Mouse (Mus musculus) gastrocnemius, postnatal 14 days (tissue): ENCODE data around the gene BC048403. TPM values are rescaled to one million over a fixed set of nuclear protein-coding genes. Genes with fewer than 3 reads are reported as not detected.
"Not testable (repeated sequence)": the region's sequence is repeated elsewhere in the genome, so short reads cannot be mapped to it uniquely, and the experiment has no call there.

Experiments used
- DNase-seq: peaks from one replicate; pipeline ENCODE4 v3.0.0; 2021; ENCODE audit warnings: mixed read lengths
- intact Hi-C: fragments of 180-260 bp; cut with DNase I; formaldehyde crosslinking; loops from one replicate; pipeline ENCODE4 v1.15.1; 2025; ENCODE audit warnings: low total_unique reads
- total RNA-seq, 2 experiments: library from RNA; stranded (reverse); gene quantifications; 2 replicates each; pipeline ENCODE4 v1.2.3; 2021

BC048403 gene
- total RNA-seq, 2 experiments from 2014 or later = 1.4 to 2.0 TPM

DNA sequence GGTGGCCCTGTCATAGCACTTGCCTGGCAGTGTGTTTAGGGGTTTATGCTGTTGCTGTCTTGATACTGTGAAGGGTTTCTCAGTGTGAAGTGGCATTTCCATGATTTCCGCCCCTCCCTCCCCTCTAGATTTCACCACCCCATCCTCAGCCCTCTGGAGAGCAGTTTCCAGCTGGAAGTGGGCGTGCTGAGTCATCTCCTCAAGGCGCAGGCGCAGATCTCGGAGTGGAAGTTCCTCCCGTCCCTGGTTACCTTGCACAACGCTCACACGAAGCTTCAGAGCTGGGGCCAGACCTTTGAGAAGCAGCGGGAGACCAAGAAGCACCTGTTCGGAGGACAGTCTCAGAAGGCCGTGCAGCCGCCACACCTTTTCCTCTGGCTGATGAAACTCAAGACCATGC lies 10.4 kb downstream of the BC048403 start:
- intact Hi-C loops = no loop called here
- DNase-seq = no peak

DNA sequence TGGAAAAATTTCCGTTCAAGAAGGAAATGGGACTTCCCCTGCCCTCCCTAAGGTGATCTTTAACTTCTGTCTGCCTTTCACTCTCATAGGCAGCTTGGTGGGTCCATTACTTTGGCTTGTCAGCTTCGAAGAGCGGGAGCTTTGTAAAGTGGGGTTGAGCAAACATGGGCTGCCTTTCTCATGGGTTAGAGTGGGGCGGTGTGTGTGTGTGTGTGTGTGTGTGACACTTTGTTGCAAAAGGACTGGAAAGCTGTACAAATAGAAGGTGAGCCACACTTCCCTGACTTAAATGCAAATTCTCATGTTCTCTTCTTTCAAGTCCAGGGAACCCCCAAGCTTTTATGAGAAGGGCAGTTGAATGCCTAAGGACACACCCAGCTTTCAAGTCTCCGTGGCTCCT lies 14.5 kb downstream of the BC048403 start:
- no peak for DNase-seq
- intact Hi-C loops = no loop called here

DNA sequence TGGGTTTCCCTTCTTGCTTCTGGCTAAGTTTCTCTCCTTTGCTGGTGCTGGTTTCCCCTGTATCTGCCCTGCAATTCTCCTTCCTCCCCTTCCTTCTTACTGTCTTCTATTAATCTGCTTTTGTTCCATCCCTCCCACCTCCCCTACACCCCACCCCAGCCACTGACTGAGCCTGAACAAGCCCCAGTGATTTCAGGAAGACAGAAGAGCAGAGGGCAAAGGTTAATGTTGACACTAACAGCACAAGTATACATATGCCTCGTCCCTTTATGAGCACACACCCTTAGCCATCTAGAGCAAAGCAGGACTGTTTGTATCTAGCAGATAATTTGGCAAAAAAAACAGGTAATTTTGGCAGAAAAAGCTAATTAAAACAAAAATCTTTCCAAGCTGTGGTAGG lies 16.1 kb downstream of the BC048403 start:
- no peak for DNase-seq
- intact Hi-C loops = no loop called here

DNA sequence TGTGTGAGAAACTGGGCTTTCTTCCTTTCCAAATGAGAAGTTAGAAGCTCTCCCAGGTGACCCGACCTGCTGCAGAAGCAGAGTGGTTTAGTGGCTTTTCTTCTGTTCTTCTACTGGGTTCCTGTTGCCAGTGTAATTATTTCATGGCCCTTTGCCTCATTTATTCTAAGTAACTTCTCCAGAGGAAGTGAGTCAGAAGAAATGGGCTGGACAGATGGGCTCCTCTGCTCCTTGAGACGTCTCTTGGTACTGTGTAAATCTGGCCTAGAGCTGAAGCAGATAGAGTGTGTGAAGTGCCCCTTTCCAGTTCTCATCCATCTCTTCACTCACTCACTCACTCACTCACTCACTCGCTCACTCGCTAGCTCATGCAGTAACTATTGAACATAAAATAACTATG lies 16.9 kb downstream of the BC048403 start:
- intact Hi-C loops = no loop called here
- DNase-seq = no peak

DNA sequence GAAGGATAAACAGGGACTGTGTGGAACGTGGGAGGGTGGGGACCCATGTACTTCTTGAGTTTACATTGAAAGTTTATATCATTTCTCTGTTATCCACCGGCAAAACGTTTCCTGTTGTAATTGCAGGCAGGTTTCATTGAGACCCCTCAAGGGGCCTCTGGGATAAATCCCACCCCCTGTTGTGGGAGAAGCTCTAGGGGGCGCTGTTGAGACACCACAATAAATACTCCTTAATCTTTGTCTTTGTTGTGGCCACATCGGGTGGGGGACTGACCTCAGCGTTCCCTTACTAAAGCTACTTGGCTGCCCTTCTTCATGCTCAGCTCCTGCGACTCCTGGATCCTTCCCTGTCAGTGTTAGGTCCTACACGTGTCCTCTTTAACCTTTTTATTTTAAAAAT lies 19.4 kb downstream of the BC048403 start:
- no peak for DNase-seq
- intact Hi-C loops = no loop called here

DNA sequence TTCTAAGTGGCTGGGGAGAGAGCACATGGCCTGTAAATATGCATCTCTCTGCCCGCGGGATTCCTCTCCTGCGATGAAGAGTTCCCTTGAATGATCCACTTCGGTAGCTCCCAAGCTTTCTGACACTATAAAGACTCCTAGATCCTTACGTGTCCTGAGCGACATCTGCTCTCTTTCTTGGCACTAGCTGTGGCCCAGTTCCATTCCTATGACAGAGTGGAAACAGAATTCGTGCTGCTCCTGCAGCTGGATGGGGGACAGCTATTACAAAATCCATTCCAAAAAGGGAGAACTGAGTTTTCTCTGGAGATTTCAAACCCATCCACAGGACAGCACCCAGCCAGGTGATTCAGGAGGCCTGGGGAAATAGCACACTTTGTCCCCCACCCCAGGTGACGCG lies 22.4 kb downstream of the BC048403 start:
- intact Hi-C loops = no loop called here

DNA sequence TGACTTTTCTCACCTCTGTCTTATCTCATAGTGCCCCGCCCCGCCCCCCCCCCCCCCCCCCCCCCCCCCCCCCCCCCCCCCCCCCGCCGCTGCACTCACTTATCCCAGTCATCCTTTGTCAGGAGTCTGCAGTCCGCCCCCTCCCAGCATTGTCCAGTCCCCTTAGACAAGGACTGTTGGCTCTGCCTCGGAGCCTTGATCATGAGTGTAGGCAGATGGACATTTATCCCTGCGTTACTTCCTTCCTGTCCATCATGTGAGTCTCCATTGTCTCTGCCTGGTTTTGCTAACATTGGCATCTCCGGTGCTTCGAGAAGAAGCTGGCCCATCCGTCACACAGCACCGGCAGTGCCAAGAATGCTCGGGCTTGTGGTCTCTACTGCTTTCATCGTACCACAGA lies 23.5 kb downstream of the BC048403 start:
- no peak for DNase-seq
- intact Hi-C loops = no loop called here

More for the DNA sequence above, 22.4 kb downstream of the BC048403 start:
- peak; percentile 23 for DNase-seq

DNA sequence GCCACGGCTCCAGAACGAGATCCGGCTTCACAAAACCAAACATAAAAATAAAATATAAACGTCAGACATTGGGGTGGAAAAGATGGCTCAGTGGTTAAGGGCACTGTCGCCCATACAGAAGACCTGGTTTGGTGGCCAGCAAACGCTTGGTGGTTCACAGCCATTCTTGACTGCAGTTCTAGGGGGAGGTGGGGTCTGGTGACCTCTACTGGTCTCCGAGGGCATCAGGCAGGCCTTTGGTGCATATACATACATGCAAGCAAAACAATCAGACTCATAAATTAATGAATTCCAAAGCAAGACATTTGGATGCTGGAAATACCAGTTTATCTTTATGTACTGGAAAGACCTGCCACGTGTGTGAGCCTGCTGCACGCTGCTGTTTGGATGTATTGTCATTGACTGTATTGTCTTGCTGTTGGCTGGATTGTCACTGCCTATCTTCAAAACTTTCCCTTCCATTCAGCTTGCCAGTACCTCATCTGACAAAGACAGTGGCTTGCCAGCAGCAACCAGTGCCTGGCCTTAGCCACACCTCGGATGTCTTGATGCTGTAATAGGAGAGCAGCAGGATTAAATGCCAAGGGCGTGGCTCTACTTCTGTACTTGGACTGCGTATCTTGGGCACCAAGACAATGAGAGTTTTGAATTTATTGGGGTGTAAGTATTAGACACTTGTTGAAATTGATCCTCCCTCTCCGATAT lies 24.9 kb downstream of the BC048403 start:
- intact Hi-C loops = no loop called here
- DNase-seq = no peak

DNA sequence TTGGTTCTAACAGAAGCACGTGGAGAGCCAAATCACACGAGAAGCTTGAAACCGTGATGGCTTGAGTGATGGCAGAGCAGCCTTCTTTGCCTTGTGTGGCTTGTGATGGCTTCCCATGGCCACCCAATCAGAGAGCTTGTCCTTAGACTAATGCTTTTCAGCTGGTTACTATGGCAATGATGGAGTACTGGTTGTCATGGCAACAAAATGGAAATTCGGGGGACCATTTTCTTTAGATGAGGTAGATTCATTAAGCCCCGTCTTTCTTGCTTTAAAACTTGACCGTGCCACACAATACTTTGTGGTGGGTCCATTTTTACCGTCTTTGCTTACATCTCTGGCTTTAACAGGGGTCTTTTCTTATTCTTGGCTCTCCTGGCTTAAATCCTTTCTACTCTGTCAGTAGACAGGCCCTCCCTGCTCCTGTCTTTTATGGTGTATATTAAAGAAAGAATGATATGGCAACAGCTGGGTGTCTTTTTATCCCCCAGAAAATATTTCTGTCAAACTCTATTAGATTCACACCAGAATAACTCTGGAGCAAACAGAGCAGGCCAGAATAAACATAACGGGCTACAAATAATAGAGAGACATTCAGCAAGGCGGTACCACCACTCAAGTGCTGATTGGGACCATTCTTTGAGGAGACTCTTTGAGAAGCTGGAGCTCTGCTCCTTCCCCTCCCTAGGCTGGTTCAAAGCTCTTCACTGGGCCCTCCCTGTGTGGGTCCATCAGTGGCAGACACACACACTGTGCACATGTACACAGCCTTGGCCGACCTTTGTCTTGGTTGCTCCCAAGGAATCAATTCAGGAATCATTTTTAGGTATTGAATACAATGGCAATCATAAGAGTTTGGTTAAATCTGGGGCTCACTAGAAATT lies 25.7 kb downstream of the BC048403 start:
- DNase-seq = no peak
- intact Hi-C loops = no loop called here

DNA sequence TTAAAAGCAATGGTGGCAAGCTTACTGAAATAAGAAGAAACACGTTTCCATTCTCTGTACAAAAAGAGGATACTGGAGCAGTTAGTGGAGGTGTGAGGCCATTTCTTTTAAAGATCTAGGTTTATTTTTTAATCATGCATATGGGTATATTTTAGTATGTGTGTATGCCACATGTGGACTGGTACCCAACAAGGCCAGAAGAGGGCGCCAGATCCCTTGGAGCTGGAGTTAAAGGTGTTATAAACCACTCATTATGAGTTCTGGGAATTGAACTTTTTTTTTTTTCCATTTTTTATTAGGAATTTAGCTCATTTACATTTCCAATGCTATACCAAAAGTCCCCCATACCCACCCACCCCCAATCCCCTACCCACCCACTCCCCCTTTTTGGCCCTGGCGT lies 27.6 kb downstream of the BC048403 start:
- intact Hi-C loops = not testable (repeated sequence)

DNA sequence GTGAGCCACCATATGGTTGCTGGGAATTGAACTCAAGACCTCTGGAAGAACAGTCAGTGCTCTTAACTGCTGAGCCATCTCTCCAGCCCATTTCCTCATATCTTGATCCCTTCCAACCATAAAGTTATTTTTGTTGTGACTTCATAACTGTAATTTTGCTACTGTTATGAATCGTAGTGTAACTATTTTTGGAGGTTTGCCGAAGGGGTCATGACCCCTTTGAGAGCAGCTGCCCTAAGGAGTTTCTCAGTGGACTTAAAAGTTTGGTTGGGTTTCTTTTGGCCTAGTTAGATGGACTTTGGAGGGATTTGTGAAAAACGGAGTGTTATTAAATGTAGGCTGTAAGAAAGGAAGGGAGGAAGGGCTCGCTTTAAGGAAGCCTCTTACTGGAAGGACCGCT lies 30.0 kb downstream of the BC048403 start:
- intact Hi-C loops = no loop called here
- no peak for DNase-seq

More for the DNA sequence above, 27.6 kb downstream of the BC048403 start:
- not testable (repeated sequence) for DNase-seq

DNA sequence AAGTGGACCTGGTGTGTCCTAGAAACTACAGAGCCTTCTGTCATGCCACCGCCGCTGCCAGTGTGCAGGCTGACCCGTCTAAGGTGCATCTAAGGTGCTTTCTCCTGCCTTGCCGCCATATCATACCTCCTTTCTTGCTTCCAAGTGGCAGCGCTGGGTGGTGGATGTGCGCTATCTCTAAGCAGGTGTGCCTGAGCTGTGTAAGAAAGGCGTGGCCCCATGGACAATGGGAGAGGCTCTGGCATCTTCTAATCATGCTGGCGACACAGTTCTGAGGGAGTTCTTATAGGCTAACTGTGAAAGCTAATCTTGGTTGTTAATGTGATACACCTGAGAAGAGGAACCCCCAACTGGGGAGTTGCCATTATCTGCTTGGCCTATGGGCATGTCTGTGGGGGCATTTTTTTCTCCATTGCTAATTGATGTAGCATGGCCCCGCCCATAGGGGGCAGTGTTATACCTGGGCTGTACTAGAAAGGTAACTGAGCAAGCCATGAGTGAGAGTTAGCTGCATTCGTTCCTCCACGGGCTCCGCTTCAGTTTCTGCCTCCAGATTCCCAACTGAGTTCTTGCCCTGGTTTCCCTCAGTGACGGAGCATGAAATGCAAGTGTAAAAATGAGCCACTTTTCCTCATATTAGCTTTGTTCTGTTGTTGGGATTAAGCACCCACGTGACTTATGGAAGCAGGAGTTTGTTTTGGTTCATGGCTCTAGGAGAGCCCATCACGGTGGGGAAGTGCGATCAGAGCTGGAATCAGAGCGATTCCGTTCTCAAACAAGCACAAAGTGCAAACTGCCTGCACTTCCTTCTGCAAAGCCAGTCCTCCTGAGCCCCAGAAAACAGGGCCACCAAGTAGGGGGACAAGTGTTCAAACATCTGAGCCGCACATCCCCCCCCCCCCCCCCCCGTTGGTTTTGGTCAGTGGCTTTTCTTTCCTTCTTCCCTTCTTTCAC lies 31.2 kb downstream of the BC048403 start:
- intact Hi-C loops = no loop called here
- DNase-seq = no peak

DNA sequence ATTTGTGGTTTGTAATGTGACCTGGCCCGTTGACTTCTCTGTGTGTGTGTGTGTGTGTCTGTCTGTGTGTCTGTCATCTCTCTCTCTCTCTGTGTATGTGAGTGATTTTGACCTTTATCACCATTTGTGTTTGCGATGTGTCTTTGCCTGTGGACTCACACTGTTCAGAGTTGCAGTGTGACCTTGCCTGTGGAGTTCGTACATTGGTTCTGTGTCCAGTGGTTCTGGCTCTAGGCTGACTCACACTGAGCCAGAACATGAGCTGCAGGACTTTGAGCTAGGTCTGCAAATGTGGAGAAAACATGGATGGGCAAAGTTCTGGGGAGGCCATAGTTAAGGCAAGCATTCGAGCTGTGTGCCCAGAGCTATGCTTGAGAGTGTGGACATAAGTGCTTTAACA lies 34.1 kb downstream of the BC048403 start:
- intact Hi-C loops = no loop called here
- no peak for DNase-seq

DNA sequence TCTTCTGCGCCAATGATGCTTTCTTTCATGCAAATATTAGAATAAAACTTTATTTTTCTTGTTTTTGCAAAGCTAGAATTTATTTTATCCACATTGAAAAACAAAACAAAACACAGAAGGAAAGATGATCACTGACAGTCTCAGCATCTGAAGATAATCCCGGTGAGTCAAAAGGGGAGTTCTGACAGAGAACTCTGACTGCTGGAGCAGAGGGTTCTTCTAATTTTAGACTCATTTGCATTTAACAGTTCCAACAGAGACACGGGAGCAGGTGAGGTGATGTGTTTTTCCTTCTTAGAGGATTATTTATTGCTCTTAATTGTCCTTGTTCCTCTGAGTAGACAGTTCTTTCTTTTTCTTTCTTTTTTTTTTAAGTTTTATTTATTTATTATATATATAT lies 36.3 kb downstream of the BC048403 start:
- intact Hi-C loops = no loop called here
- DNase-seq = no peak

DNA sequence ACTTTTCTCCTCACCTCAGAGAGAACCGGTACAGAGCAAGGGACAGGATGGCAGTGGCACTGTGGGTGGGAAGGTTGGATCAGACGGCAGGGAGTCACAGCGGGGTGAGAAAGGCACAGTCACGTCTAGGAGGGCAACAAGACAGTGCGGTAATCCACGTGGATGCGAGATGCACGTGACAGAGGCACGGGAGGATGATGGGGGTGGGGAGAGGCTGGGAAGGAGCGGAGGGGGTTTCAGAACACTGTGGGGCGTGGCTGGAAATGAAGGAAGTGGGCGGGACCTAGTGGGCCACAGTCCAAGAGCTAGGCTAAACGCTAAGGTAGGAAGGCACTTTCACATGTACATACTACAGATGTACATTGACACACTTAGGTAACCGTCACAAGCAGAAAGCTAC lies 41.4 kb downstream of the BC048403 start:
- DNase-seq = no peak
- intact Hi-C loops = no loop called here

DNA sequence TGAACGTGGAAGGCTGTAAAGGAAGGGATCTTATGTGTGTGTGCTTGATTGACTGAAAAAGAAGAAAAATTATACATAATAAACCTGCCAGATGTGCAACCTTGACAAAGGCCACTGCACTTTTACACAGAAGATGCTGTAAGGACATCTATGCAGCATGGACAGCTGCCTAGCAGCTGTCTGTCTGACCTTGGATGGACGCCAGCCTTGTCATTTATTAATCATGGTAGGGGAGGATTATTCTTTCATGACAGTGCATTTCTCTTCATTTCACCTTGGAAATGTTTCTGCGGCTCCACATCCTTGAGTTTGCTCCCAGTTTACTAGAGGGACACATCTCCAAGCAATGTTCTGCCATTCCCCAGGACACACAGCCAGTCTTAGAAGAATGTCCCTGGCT lies 48.8 kb downstream of the BC048403 start:
- DNase-seq = no peak

DNA sequence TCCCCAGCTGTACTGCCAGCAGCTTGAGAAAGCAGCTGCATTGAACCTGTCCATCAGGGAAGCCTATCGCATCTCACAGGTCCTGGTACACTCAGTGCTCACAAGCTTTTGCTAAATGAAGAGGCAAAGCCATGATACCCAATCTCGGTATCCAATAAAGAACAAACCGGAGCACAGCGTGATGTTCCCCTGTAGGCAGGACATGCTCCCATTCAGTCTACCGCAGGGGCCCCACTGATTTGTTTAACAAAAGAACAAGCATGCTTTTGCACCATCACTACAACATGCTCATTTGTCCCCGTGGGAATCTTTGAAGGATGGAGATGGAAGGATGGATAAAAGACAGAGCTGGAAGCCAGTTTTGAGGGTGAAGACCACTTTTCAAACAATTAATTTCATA lies 50.3 kb downstream of the BC048403 start:
- no peak for DNase-seq
- intact Hi-C loops = no loop called here

More for the DNA sequence above, 48.8 kb downstream of the BC048403 start:
- intact Hi-C loops = no loop called here

DNA sequence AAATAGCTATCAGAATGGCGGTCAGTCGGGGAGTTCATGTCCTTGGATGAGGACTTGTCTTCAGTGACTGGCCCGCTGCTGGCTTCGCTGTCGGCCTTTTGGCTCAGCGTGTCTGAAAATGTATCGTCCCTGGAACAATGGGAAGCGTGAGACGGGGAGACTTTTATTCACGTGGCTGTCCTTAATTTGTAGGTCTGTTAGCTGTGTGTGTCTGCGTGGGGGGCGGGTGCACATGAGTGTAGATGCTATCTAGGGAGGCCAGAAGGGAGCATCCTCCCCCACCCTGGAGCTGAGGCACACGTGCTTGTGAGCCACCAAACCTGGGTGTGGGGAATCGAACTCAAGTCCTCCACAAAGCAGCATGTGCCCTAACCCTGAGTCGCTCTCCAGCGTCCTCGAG lies 52.9 kb downstream of the BC048403 start:
- DNase-seq = no peak
- intact Hi-C loops = no loop called here

DNA sequence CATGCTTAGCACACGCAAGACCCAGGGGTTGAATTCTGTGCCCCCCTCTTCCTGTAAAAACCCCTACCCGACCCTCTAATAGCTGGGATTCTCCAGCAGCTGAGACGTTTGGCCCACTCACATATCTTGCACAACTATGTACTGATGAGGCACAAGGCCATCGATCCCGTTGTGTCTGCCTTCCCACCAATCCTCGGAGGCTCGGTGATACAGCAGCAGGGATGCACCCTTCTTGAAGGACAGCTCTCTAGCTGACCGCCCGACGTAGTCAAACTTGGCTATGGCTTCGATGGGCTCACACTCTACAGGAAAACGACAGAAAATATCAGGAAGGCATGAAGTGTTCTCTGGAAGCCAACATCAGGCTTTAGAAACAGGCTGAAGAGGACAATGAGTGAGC lies 54.7 kb downstream of the BC048403 start:
- intact Hi-C loops = no loop called here
- no peak for DNase-seq
